Mouse (Mus musculus) mammary gland, adult 2 months (tissue): ENCODE data around the gene Mecom. TPM values are rescaled to one million over a fixed set of nuclear protein-coding genes. Genes with fewer than 3 reads are reported as not detected.

Experiments
- polyA plus RNA-seq: library from polyadenylated mRNA; depleted of rRNA; stranded (reverse); fragments of >200 nt; gene quantifications from 2 replicates; pipeline ENCODE4 v1.2.3, GENCODE M21; 2012; ENCODE audit warnings: low replicate concordance; rRNA removed

The Mecom gene
- 1.9 and 4.1 TPM in 2 replicates for polyA plus RNA-seq

DNA sequence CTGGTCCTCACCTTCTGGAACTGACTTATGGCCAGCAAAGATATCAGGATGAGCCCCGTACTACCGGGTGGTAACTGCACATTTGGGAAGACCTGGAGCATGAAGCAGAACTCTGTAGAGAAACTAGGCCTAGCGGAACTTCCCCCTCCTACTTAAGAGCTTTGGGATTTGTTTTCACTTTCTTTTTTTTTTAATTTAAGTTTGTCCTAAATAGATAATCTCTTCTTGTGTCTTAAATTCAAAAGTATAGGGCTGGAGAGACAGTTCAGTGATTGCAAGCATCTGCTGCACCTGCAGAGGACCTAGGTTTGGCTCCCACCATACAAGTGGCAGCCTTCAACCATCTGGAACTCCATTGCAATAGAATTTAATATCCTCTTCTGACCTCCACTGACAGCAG lies at the start of gene Mecom:
Mecom (minus strand) TSS at position 101 of the 400 bp plus-strand sequence.

Other genes starting within 250 kb of the Mecom start
- not detected in 2 replicates for gene Actrt3, start 51.9 kb upstream of the Mecom start, polyA plus RNA-seq
- 3.8 and 12.1 TPM in 2 replicates for gene Mynn, start 54.1 kb upstream of the Mecom start, polyA plus RNA-seq
- gene Lrriq4, start 96.5 kb upstream of the Mecom start, polyA plus RNA-seq, result not detected in 2 replicates
- gene Lrrc34, start 99.9 kb upstream of the Mecom start, polyA plus RNA-seq, result not detected in 2 replicates
- gene Lrrc31, start 151.8 kb upstream of the Mecom start, polyA plus RNA-seq, result not detected in 2 replicates
- not detected in 2 replicates for gene Samd7, start 198.3 kb upstream of the Mecom start, polyA plus RNA-seq
- 7.4 and 16.9 TPM in 2 replicates for gene Sec62, start 244.9 kb upstream of the Mecom start, polyA plus RNA-seq